Mouse (Mus musculus) fat pad, adult 2 months (tissue): ENCODE results near the gene Olfr1537.

ENCODE experiments used
- DNase-seq: peaks from one replicate; pipeline ENCODE4 v3.0.0-alpha.2; 2011; ENCODE audit warnings: low read depth, low spot score; ENCODE audit errors: extremely low read depth

Gene Olfr1537

DNA sequence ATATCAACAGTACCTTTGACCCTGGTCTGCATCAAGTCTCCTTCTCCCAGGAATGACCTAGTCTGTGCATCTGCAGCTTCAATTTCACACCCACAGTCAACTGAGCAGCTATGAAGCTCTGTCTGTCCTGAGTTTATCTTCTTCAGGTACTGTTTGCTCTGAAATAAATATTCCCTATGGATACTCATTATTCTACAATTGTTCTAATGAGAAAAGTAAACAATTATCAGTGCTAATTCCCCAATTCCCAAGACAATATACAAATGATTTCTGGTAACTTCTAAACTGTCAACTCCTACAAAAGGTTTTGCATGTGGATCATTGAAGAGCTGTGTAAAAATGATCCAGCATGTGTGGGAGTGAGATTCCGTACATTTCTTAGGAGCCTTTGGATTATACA lies at the start of gene Olfr1537:
Olfr1537 (minus strand) TSS at position 101 of the 400 bp plus-strand sequence.
- DNase-seq: no peak

DNA sequence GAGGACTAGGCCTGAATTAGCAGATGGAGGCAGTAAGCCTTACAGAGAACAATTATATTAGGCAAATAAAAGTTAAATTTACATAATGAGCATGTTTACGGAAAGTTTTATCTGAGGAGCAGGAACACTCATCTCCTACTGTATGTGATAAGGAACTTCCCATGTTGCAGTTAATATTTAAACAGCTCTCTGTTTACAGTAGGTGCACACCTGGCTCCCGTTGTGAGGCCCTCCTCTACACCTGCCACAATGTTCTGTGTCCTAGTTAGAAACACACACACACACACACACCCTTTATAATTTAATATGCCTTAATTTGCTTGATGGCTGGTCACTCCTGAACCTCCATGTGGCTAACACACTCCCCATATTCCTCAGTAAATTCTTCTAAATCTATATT lies 37.3 kb upstream of the Olfr1537 start:
- DNase-seq: no peak

DNA sequence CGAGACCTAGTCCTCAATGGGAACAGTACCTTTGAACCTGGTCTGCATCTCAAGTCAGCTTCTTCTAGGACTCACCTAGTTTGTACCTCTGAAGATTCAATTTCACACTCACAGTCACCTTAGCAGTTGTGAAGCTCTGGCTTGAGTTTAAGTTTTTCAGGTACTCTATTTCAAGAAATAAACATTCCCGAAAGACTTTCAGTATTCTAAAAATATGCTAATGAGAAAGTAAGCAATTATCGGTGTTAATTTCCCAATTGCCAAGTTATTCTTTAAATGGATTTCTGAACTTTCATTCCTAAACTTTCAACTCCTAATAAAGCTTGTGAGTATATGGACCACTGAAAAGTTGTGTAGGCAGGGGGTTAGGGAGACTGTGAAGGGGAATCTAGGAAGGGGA lies 26.9 kb upstream of the Olfr1537 start, which contains the start of gene Olfr945:
Olfr945 (minus strand) TSS at position 101 of the 400 bp plus-strand sequence.
- no peak for DNase-seq

DNA sequence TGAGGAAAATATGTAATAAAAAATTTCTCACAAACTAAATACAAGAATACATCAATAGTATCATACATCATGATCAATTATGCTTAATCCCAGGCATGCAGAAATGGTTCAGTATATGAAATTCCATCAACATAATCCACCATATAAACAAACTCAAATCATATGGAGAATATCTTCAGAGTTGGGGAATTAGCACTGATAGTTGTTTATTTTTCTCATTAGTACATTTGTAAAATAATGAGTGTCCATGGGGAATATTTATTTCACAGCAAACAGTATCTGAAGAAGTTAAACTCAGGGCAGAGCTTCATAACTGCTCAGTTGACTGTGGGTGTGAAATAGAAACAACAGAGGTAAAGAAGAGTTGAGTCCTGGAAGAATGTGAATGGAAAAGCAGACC lies 48.2 kb downstream of the Olfr1537 start, which contains the start of gene Olfr944:
Olfr944 (plus strand) TSS at position 301 of the 400 bp plus-strand sequence.
- DNase-seq: no peak
